Mouse (Mus musculus) lung, postnatal 0 days (tissue): ENCODE measurements around the gene Slc52a3.

Source experiments
- CTCF ChIP-seq: IDR thresholded peaks from 2 replicates; pipeline ENCODE4 v1.5.1; 2016; ENCODE audit warnings: antibody characterized with exemption, mild to moderate bottlenecking
- EP300 ChIP-seq: IDR thresholded peaks from 2 replicates; pipeline ENCODE4 v1.6.1; 2016; ENCODE audit warnings: antibody characterized with exemption, mild to moderate bottlenecking, control low read depth

DNA sequence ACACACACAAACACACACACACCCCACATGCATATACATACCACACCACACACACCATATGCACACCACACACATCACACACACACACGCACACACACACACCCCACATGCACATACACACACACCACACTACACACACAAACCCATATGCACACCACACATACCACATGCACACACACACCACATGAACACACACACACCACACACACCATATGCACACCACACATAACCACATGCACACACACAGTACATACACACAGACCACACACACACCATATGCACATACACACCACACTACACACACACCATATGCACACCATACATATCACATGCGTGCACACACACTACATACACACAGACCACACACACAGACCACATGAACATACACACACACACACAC, 48.7 kb upstream of the Slc52a3 start:
- TF ChIP-seq CTCF: no peak
- TF ChIP-seq EP300: no peak
